Mouse (Mus musculus) lung, adult 2 months (tissue): ENCODE results near the gene Nkain2.

ENCODE experiments used
- CTCF ChIP-seq: fragments of 200-500 bp; IDR thresholded peaks from 2 replicates; pipeline ENCODE4 v1.5.1; 2011; ENCODE audit warnings: mild to moderate bottlenecking, low read length, control low read depth; ENCODE audit not compliant: insufficient read depth
- POLR2A ChIP-seq: fragments of 200-500 bp; IDR thresholded peaks from 2 replicates; pipeline ENCODE4 v1.6.1; 2011; ENCODE audit warnings: low read depth, mild to moderate bottlenecking, control low read depth, low read length, borderline replicate concordance; ENCODE audit errors: extremely low read depth

DNA sequence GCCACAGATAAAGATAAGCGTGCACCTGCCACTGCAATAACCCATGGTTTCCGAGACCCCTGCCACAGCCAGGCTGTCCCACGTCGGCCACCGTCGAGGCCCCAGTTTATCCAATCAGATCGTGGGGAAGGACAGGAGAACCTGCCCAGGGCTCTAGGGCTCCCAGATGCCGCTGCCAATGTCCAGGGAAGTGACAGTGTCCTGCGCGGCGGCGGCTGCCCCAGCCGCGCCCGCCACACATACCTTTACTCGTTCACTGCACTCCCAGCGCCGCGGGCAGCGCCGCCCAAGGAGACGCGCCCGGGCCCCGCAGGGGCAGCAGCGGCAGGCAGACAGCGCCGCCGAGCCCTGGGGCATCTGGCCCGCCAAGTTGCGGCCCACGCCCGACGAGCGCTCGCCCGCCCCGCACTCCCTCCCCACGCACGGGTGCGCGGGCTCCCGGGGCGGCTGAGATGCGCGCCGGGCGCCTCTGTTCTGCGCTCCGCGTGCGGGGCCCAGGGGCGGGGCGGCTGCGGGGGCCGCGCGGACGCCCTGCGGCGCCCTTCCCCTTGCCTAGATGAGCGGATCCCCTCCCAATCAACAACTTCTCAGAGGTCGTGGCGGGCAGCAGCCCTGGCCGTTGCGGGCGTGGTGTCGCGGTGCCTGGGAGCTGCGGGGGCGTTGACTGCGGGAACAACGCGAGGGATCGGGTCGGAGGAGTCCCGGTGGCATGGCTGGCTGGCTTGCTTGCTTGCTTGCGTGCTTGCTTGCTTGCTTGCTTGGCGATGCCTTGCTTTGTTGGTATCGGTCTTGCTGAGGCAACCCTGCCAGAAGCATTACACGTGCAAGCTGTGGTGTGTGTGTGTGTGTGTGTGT is at the start of gene Nkain2:
- no peak for TF ChIP-seq CTCF
- no peak for TF ChIP-seq POLR2A
